Mouse (Mus musculus) kidney, embryonic 15.5 days (tissue): ENCODE measurements at regions not wholly inside any gene's neighbourhood (a gene's known extent, or its start where the extent isn't known, plus 50 kb on each side); places are given as distances from the start of the nearest gene placed in this dataset.
"Not testable (repeated sequence)": the region's sequence is repeated elsewhere in the genome, so short reads cannot be mapped to it uniquely, and the experiment has no call there.

ENCODE experiments used
- ATAC-seq: fragments of 200-750 bp; cut with Nextera tagmentation; replicated peaks from 2 replicates; pipeline ENCODE4 v1.8.0; 2017; ENCODE audit warnings: moderate TSS enrichment; ENCODE audit not compliant: low FRiP score
- H3K27ac ChIP-seq: fragments of 300-500 bp; sonication (generic); 2 replicates; pipeline ENCODE4 v1.5.1; 2015; ENCODE audit warnings: mild to moderate bottlenecking, inconsistent platforms
- H3K27me3 ChIP-seq: fragments of 300-500 bp; sonication (generic); 2 replicates; pipeline ENCODE4 v1.6.1; 2015; ENCODE audit warnings: inconsistent platforms
- H3K36me3 ChIP-seq: fragments of 300-500 bp; sonication (generic); 2 replicates; pipeline ENCODE4 v1.6.1; 2015; ENCODE audit warnings: inconsistent platforms
- H3K4me1 ChIP-seq: fragments of 300-500 bp; sonication (generic); 2 replicates; pipeline ENCODE4 v1.6.1; 2015; ENCODE audit warnings: inconsistent platforms
- H3K4me2 ChIP-seq: fragments of 300-500 bp; sonication (generic); 2 replicates; pipeline ENCODE4 v1.6.1; 2015; ENCODE audit warnings: moderate library complexity, mild to moderate bottlenecking, inconsistent platforms
- H3K4me3 ChIP-seq: fragments of 300-500 bp; sonication (generic); replicated peaks from 2 replicates; pipeline ENCODE4 v1.5.1; 2015; ENCODE audit warnings: mild to moderate bottlenecking, inconsistent platforms
- H3K9ac ChIP-seq: fragments of 300-500 bp; sonication (generic); 2 replicates; pipeline ENCODE4 v1.6.1; 2015; ENCODE audit warnings: mild to moderate bottlenecking, inconsistent platforms
- H3K9me3 ChIP-seq: fragments of 300-500 bp; sonication (generic); replicated peaks from 2 replicates; pipeline ENCODE4 v1.6.1; 2016; ENCODE audit warnings: inconsistent platforms
- WGBS: fragments of 180-500 bp; shearing (Covaris S2); methylation state at CpG from one replicate; pipeline ENCODE4 v1.1.7; 2015; ENCODE audit warnings: mixed read lengths; 5-methylcytosine and 5-hydroxymethylcytosine counted together

DNA sequence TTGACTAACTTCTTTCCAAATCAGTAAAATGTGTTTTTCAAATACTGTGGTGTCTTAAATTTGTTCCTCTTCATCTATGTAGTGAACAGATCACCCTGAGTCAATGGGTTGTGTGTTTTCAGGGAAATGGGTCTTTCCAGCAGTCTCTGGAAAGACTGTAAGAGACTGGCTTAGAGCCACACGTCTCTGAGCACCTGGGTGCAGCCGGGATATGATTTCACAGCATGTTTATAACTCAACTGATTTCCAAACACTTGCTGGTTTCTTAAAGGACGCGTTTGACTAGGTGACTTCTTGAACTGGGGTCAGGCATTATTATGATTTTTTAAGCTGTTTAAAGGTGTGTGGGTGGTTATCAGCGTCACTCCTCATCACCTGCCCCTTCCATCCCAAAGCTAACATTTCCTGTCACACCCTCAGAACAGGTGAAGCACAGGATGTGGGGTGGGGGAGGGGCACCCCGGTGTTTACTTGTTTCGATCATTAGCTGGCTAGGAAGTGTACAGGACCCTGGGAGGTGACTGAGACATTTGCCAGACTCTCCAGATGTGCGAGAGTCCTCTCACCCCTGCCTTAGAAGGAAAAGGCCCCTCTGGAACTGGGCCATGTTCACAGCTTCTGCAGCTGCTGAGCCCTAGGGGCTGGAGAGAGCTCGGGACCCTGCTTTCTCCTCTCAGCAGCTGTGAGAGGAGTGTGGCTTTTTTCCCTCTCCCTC, 229.8 kb downstream of the Cd109 start:
- no peak overlapping the region for H3K4me2 ChIP-seq
- WGBS: 54% methylated on average over 9 of the region's 9 CpGs
- H3K4me3 ChIP-seq: no peak overlapping the region
- H3K36me3 ChIP-seq: no peaks in the 10 kb centered on the region
- ATAC-seq: no peak
- H3K4me1 ChIP-seq: peaks cover 4% of the 10 kb centered on the region; the same call in 1 of the 2 replicates
- no peak overlapping the region for H3K27ac ChIP-seq
- no peaks in the 10 kb centered on the region for H3K9me3 ChIP-seq
- no peak overlapping the region for H3K9ac ChIP-seq
- H3K27me3 ChIP-seq: no peaks in the 10 kb centered on the region

- H3K27me3 ChIP-seq: no peaks in the 10 kb centered on the region
- no peak overlapping the region for H3K27ac ChIP-seq
- no peak overlapping the region for H3K4me2 ChIP-seq
- H3K4me1 ChIP-seq: peaks cover 4% of the 10 kb centered on the region; the same call in 1 of the 2 replicates
- peak; percentile 56; the same call in 1 of the 2 replicates for ATAC-seq
- 38% methylated on average over 7 of the region's 7 CpGs for WGBS
- H3K9me3 ChIP-seq: no peaks in the 10 kb centered on the region
- H3K9ac ChIP-seq: no peak overlapping the region
- no peaks in the 10 kb centered on the region for H3K36me3 ChIP-seq
- no peak overlapping the region for H3K4me3 ChIP-seq
These were observed 230.8 kb downstream of the Cd109 start for GRCm38 (mm10) chr9:78846110-78846509.

DNA sequence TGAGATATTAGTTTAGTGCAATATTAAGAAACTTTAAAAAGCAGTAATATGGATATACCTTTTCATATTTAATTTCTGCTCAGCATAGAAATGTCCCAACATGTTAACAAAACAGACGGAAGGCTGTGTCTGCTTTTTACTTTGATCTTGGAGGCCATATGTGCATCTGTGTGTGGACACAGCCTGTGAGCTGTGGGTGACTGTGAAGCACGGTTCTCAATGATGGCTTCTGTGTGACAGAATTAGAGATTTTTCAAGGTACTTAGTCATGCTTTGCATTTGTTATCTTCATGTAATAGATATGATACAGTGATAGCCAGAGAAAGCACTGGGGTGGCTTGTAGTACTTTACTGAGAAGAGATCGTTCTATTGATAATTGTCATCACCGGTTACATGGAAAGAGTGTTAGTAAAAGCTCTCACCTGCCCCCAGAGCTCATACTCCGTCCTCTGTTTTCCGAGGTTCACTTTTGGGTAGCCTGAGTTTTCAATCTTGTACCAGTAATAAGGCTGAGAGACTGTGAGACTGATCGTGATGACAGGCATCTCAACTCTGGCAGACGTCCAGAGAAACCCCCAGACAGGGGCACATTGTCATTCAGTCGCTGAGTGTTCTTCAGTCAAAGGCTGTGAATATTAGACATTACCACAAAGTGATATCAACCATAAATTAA, 232.7 kb downstream of the Cd109 start:
- peaks cover 4% of the 10 kb centered on the region; the same call in 1 of the 2 replicates for H3K4me1 ChIP-seq
- no peaks in the 10 kb centered on the region for H3K36me3 ChIP-seq
- H3K9me3 ChIP-seq: no peaks in the 10 kb centered on the region
- H3K4me3 ChIP-seq: no peak overlapping the region
- H3K27me3 ChIP-seq: no peaks in the 10 kb centered on the region
- ATAC-seq: no peak
- no peak overlapping the region for H3K4me2 ChIP-seq
- WGBS: 66% methylated on average over 9 of the region's 9 CpGs
- H3K27ac ChIP-seq: no peak overlapping the region
- no peak overlapping the region for H3K9ac ChIP-seq

DNA sequence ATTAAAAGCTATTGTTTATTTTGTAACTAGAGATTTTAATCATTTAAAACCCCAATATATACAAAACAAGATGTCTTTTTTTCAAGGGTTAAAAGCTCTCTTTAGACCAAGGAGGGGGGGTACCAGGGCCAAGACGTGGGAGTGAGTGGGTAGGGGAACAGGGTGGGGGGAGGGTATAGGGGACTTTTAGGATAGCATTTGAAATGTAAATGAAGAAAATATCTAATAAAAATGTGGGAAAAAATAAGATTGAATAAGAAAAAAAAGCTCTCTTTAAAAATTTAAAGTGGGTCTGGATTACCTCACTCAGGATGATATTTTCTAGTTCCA, 233.2 kb downstream of the Cd109 start:
- H3K4me3 ChIP-seq, H3K27me3 ChIP-seq, H3K4me1 ChIP-seq, ATAC-seq, H3K27ac ChIP-seq, H3K4me2 ChIP-seq, H3K9ac ChIP-seq, H3K9me3 ChIP-seq, H3K36me3 ChIP-seq: not testable (repeated sequence)
- 41% methylated on average over 1 of the region's 1 CpGs for WGBS

- no peaks in the 10 kb centered on the region for H3K27me3 ChIP-seq
- H3K36me3 ChIP-seq: no peaks in the 10 kb centered on the region
- no peak for ATAC-seq
- 92% methylated on average over 1 of the region's 1 CpGs for WGBS
- H3K9ac ChIP-seq: no peak overlapping the region
- no peaks in the 10 kb centered on the region for H3K9me3 ChIP-seq
- no peak overlapping the region for H3K27ac ChIP-seq
- peaks cover 3% of the 10 kb centered on the region for H3K4me1 ChIP-seq
- no peak overlapping the region for H3K4me2 ChIP-seq
- H3K4me3 ChIP-seq: no peak overlapping the region
These were observed 241.6 kb downstream of the Cd109 start for GRCm38 (mm10) chr9:78856981-78857380.

- ATAC-seq: peak; percentile 69
- Histone ChIP-seq H3K4me3 (no peak overlapping the region), H3K4me1 (peaks cover 3% of the 10 kb centered on the region), H3K27me3 (no peaks in the 10 kb centered on the region), H3K36me3 (no peaks in the 10 kb centered on the region), H3K4me2 (no peak overlapping the region), H3K9ac (no peak overlapping the region), H3K27ac (no peak overlapping the region), H3K9me3 (no peaks in the 10 kb centered on the region)
- WGBS: 19% methylated on average over 2 of the region's 2 CpGs
These were observed 244.6 kb downstream of the Cd109 start for GRCm38 (mm10) chr9:78859956-78860355.

- Histone ChIP-seq H3K9me3 (no peaks in the 10 kb centered on the region), H3K4me1 (peaks cover 5% of the 10 kb centered on the region; the same call in 1 of the 2 replicates), H3K9ac (no peak overlapping the region), H3K36me3 (no peaks in the 10 kb centered on the region), H3K27me3 (no peaks in the 10 kb centered on the region), H3K4me3 (no peak overlapping the region), H3K27ac (0 out of 2 replicates have a peak overlapping the region, but pooled peaks have one; percentile 27), H3K4me2 (no peak overlapping the region)
- 67% methylated on average over 2 of the region's 2 CpGs for WGBS
- no peak for ATAC-seq
These were observed 257.2 kb downstream of the Cd109 start for GRCm38 (mm10) chr9:78872561-78872960.

GRCm38 (mm10) chr9:78879955-78880642, 264.8 kb downstream of the Cd109 start:
- 0 out of 2 replicates have a peak overlapping the region, but pooled peaks have one; percentile 18 for H3K27ac ChIP-seq
- H3K4me2 ChIP-seq: no peak overlapping the region
- no peak overlapping the region for H3K9ac ChIP-seq
- peaks cover 6% of the 10 kb centered on the region for H3K4me1 ChIP-seq
- no peaks in the 10 kb centered on the region for H3K9me3 ChIP-seq
- no peak overlapping the region for H3K4me3 ChIP-seq
- ATAC-seq: peak; percentile 33; the same call in 1 of the 2 replicates
- no peaks in the 10 kb centered on the region for H3K27me3 ChIP-seq
- 64% methylated on average over 6 of the region's 6 CpGs for WGBS
- no peaks in the 10 kb centered on the region for H3K36me3 ChIP-seq

GRCm38 (mm10) chr9:78880643-78881306, 265.4 kb downstream of the Cd109 start:
- Histone ChIP-seq H3K27me3 (no peaks in the 10 kb centered on the region), H3K4me1 (peaks cover 6% of the 10 kb centered on the region), H3K4me2 (no peak overlapping the region), H3K9me3 (no peaks in the 10 kb centered on the region), H3K4me3 (no peak overlapping the region), H3K27ac (0 out of 2 replicates have a peak overlapping the region, but pooled peaks have one; percentile 18), H3K36me3 (no peaks in the 10 kb centered on the region), H3K9ac (no peak overlapping the region)
- ATAC-seq: no peak; the same call in 1 of the 2 replicates
- WGBS: 51% methylated on average over 4 of the region's 4 CpGs

DNA sequence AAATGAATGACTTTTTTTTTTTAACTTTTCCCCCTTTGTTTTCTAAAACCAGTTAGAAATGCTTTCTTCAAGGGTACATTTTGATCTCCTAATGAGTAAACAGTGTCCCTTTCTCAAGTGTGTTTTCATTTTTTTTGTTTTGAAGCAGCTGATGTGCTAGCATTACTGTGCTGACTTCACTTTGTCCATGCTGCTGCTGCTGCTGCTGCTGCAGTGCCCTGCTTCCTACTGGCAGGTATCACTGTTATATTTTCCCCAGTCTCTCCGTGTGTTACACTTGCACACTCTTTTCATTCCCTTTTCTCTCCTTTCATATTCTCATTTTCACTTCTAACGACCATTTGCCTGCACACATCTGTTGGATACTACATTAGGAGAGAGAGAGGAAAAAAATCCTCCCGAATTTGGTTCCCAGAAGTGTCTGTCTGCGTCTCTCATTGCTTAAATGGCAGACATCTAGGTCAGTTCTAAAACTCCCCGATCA, 266.0 kb downstream of the Cd109 start:
- no peaks in the 10 kb centered on the region for H3K27me3 ChIP-seq
- H3K27ac ChIP-seq: no peak overlapping the region
- no peaks in the 10 kb centered on the region for H3K9me3 ChIP-seq
- WGBS: 81% methylated on average over 5 of the region's 5 CpGs
- H3K9ac ChIP-seq: no peak overlapping the region
- H3K4me2 ChIP-seq: no peak overlapping the region
- no peak overlapping the region for H3K4me3 ChIP-seq
- H3K36me3 ChIP-seq: no peaks in the 10 kb centered on the region
- peaks cover 6% of the 10 kb centered on the region for H3K4me1 ChIP-seq
- no peak for ATAC-seq

GRCm38 (mm10) chr9:78903211-78903610, 287.9 kb downstream of the Cd109 start:
- Histone ChIP-seq H3K36me3 (no peaks in the 10 kb centered on the region), H3K4me3 (no peak overlapping the region), H3K9me3 (no peaks in the 10 kb centered on the region), H3K4me2 (no peak overlapping the region), H3K27me3 (no peaks in the 10 kb centered on the region), H3K27ac (no peak overlapping the region), H3K9ac (no peak overlapping the region), H3K4me1 (no peaks in the 10 kb centered on the region)
- ATAC-seq: no peak
- 38% methylated on average over 9 of the region's 9 CpGs for WGBS

DNA sequence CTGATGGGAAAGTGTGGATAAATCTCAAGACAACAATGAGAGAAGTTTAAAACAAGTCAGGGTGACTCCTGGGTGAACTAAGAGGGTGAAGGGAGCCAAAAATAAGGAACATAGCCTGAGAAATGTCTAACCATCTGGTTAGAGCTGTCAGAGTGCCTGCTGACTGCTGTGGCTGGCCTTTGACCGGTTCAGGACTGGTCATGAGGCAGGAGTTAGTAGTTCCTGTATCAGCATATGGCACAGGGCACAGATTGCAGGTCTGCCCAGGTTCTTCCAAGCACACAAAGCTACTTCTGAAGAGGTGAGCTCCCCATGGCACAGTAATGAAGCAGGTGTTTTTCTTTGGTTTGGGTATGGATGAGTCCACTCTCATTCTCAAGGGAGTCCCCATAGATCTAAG, 302.0 kb downstream of the Cd109 start:
- no peak for ATAC-seq
- no peak overlapping the region for H3K4me3 ChIP-seq
- H3K9ac ChIP-seq: no peak overlapping the region
- H3K4me1 ChIP-seq: no peaks in the 10 kb centered on the region
- WGBS: 78% methylated on average over 1 of the region's 1 CpGs
- no peaks in the 10 kb centered on the region for H3K9me3 ChIP-seq
- H3K27ac ChIP-seq: no peak overlapping the region
- H3K27me3 ChIP-seq: no peaks in the 10 kb centered on the region
- no peak overlapping the region for H3K4me2 ChIP-seq
- no peaks in the 10 kb centered on the region for H3K36me3 ChIP-seq
